Mouse (Mus musculus): ENCODE data around the gene Rnase13.

Gene Rnase13

GRCm38 (mm10) chr14:51913062-51913959 is 9.3 kb downstream of the Rnase13 start:
- peak; percentile 43 to 64 for DNase-seq (ENCODE audit: low spot score in 2 of 2)

GRCm38 (mm10) chr14:51912391-51913061 is 10.0 kb downstream of the Rnase13 start:
- no peak for DNase-seq (ENCODE audit: low spot score in 2 of 2)

GRCm38 (mm10) chr14:51911301-51911700 is 11.3 kb downstream of the Rnase13 start:
- DNase-seq (ENCODE audit: low spot score in 2 of 2) = no peak

- no peak for DNase-seq (ENCODE audit: low spot score in 2 of 2)
Observed at GRCm38 (mm10) chr14:51906102-51906501, 16.5 kb downstream of the Rnase13 start.

- no peak for DNase-seq (ENCODE audit: low spot score in 2 of 2)
Observed at GRCm38 (mm10) chr14:51904706-51905105, 17.9 kb downstream of the Rnase13 start.

GRCm38 (mm10) chr14:51903782-51904181 is 18.8 kb downstream of the Rnase13 start:
- DNase-seq (ENCODE audit: low spot score in 2 of 2) = no peak

- DNase-seq (ENCODE audit: low spot score in 2 of 2) = peak; percentile 50 to 71
Observed at GRCm38 (mm10) chr14:51902806-51903710, 19.5 kb downstream of the Rnase13 start.

- no peak for DNase-seq (ENCODE audit: low spot score in 2 of 2)
Observed at GRCm38 (mm10) chr14:51899351-51899750, 23.2 kb downstream of the Rnase13 start.

- no peak for DNase-seq (ENCODE audit: low spot score in 2 of 2)
Observed at GRCm38 (mm10) chr14:51896539-51897170, 25.9 kb downstream of the Rnase13 start.

GRCm38 (mm10) chr14:51896019-51896418 is 26.6 kb downstream of the Rnase13 start:
- DNase-seq (ENCODE audit: low spot score in 2 of 2) = no peak

GRCm38 (mm10) chr14:51895071-51895470 is 27.5 kb downstream of the Rnase13 start:
- no peak for DNase-seq (ENCODE audit: low spot score in 2 of 2)

GRCm38 (mm10) chr14:51893809-51894208 is 28.8 kb downstream of the Rnase13 start:
- no peak for DNase-seq (ENCODE audit: low spot score in 2 of 2)

- DNase-seq (ENCODE audit: low spot score in 2 of 2) = no peak
Observed at GRCm38 (mm10) chr14:51893094-51893794, 29.3 kb downstream of the Rnase13 start.

- peak in 1 of 2 experiments; percentile 4 for DNase-seq (ENCODE audit: low spot score in 2 of 2)
Observed at GRCm38 (mm10) chr14:51892191-51892939, 30.2 kb downstream of the Rnase13 start, which contains the start of gene Slc39a2. Gene Slc39a2, plus strand, starts transcription at chr14:51892889.

- no peak for DNase-seq (ENCODE audit: low spot score in 2 of 2)
Observed at GRCm38 (mm10) chr14:51889833-51890232, 32.7 kb downstream of the Rnase13 start.

GRCm38 (mm10) chr14:51886051-51886450 is 36.5 kb downstream of the Rnase13 start:
- DNase-seq (ENCODE audit: low spot score in 2 of 2) = no peak

GRCm38 (mm10) chr14:51884598-51885331 is 37.8 kb downstream of the Rnase13 start, which contains the start of gene Mettl17:
Gene Mettl17, plus strand, starts transcription at chr14:51884842.
- DNase-seq (ENCODE audit: low spot score in 2 of 2) = peak; percentile 95 to 96

- no peak for DNase-seq (ENCODE audit: low spot score in 2 of 2)
Observed at GRCm38 (mm10) chr14:51884031-51884544, 38.5 kb downstream of the Rnase13 start.

GRCm38 (mm10) chr14:51883527-51884030 is 39.0 kb downstream of the Rnase13 start:
- peak; percentile 84 to 90 for DNase-seq (ENCODE audit: low spot score in 2 of 2)
